In the genomic region with DNA sequence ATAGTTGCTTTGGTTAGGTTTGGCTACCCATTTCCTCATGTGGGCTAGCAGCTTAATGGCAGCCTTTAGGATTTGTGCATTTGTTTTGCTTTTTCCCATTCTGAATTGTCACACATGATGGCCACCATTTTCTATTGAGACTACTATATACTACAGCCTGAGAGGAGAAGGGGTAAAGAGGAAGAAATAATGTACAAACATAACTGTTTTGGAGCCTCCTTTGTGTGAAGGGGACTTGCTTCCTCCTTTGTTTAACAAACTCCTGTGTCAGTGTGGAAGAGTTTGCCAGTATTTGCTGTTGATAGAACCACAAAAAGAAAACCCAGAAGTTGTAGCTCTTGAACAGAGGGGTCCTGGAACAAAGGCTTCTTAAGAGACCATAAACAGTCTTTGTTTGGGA, we compare ENCODE assay signal across 11 mouse cellular contexts. TPM values are rescaled to one million over a fixed set of nuclear protein-coding genes. Genes with fewer than 3 reads are reported as not detected.
DNase-seq lines count a peak whose midpoint lies in the region; ATAC-seq and TF ChIP-seq lines count a peak whose summit lies in the region.
"Had no signal": no experiment of that assay in that cellular context is flagged by ENCODE, and none has a peak within 500 bp of the region (broad histone marks: within the 10 kb centered on the region; RNA-seq: fewer than 3 reads in every experiment).

No protein-coding gene starts in this region.

- peaks cover 63% of the 10 kb centered on the region for H3K79me2 ChIP-seq in MEL (ENCODE audit: control insufficient read depth, insufficient read depth, low read length, poor library complexity)

- no peaks in the 10 kb centered on the region for H3K36me3 ChIP-seq in heart, embryonic 10.5 days
- H3K36me3 ChIP-seq in MEL (ENCODE audit: control insufficient read depth in 1 of 2, insufficient read depth in 2 of 2, low read length in 2 of 2), result peaks cover 1 to 28% of the 10 kb centered on the region in 2 experiments; a peak in 3 of 4 replicates
- H3K36me3 ChIP-seq in hindbrain, embryonic 12.5 days, result no peaks in the 10 kb centered on the region
- peaks cover 2% of the 10 kb centered on the region for H3K36me3 ChIP-seq in megakaryocyte, embryonic 14.5 days (replicated peaks; ENCODE audit: low read length)

- H3K4me3 ChIP-seq in heart, embryonic 10.5 days, result peak overlapping the region; percentile 100
- H3K4me3 ChIP-seq in MEL (ENCODE audit: control insufficient read depth in 1 of 2, insufficient read depth in 1 of 2, low read depth in 2 of 2, low read length in 2 of 2), result peak overlapping the region; percentile 71 to 79
- H3K4me3 ChIP-seq in hindbrain, embryonic 12.5 days, result peak overlapping the region; percentile 100
- peak overlapping the region; percentile 98 for H3K4me3 ChIP-seq in megakaryocyte, embryonic 14.5 days (replicated peaks)

- TF ChIP-seq POLR2A in MEL (IDR thresholded peaks at IDR 0.05; ENCODE audit: control insufficient read depth in 1 of 2, insufficient read depth in 1 of 2, low read depth in 1 of 2, low read length in 2 of 2, poor library complexity in 1 of 2), result 0 out of 4 replicates have a peak, but pooled peaks of 1 of the 2 experiments have one; percentile 20

- H3K27ac ChIP-seq in heart, embryonic 10.5 days, result no peak overlapping the region
- peak overlapping the region; percentile 100 for H3K27ac ChIP-seq in MEL (ENCODE audit: control insufficient read depth, low read depth, low read length)
- 0 out of 2 replicates have a peak overlapping the region, but pooled peaks have one; percentile 5 for H3K27ac ChIP-seq in hindbrain, embryonic 12.5 days

- no peak for TF ChIP-seq RAD21 in MEL (IDR thresholded peaks at IDR 0.05; ENCODE audit: low read depth, low read length)

- peaks cover 12% of the 10 kb centered on the region; the same call in 1 of the 2 replicates for H3K4me1 ChIP-seq in heart, embryonic 10.5 days
- peaks cover 9 to 21% of the 10 kb centered on the region in 2 experiments for H3K4me1 ChIP-seq in MEL (ENCODE audit: control insufficient read depth in 1 of 2, insufficient read depth in 2 of 2, low read length in 2 of 2)
- peaks cover 27% of the 10 kb centered on the region for H3K4me1 ChIP-seq in hindbrain, embryonic 12.5 days
- peaks cover 34% of the 10 kb centered on the region for H3K4me1 ChIP-seq in megakaryocyte, embryonic 14.5 days

- no peak for TF ChIP-seq CTCF in MEL (IDR thresholded peaks at IDR 0.05 in 2 of 3, conservative IDR thresholded peaks at IDR 0.05 in 1 of 3; ENCODE audit: control insufficient read depth in 1 of 3, insufficient read depth in 1 of 3, low read depth in 2 of 3, low read length in 3 of 3, poor library complexity in 1 of 3, severe bottlenecking in 1 of 3)

- intact Hi-C loops in heart, postnatal 25 days (cut with DNase I), result no loop called here

- no peak for TF ChIP-seq EP300 in MEL (IDR thresholded peaks at IDR 0.05; ENCODE audit: low read depth in 1 of 2, low read length in 2 of 2)

- DNase-seq in heart, embryonic 10.5 days (ENCODE audit: low spot score), result no peak
- DNase-seq in heart, postnatal 25 days (ENCODE audit: low spot score), result no peak
- peak; percentile 77 for DNase-seq in MEL (ENCODE audit: low read depth, low spot score)
- no peak for DNase-seq in ovary, postnatal 36 days (ENCODE audit: low spot score)
- no peak for DNase-seq in urinary bladder, postnatal 4 days (ENCODE audit: low spot score in 2 of 2)
- no peak for DNase-seq in gastrocnemius, adult 8-10 months (ENCODE audit: low spot score in 2 of 2)
- DNase-seq: adrenal gland, adult 8-10 months had no signal

- peak overlapping the region; percentile 71 for H3K4me2 ChIP-seq in hindbrain, embryonic 12.5 days (replicated peaks)

- H3K9ac ChIP-seq in MEL (ENCODE audit: control insufficient read depth, low read depth, low read length, poor library complexity, severe bottlenecking), result peak overlapping the region; percentile 94
- peak overlapping the region; percentile 100; the same call in 1 of the 2 replicates for H3K9ac ChIP-seq in hindbrain, embryonic 12.5 days

- no peaks in the 10 kb centered on the region for H3K27me3 ChIP-seq in heart, embryonic 10.5 days (ENCODE audit: insufficient read depth, poor library complexity, severe bottlenecking)
- no peaks in the 10 kb centered on the region for H3K27me3 ChIP-seq in MEL (ENCODE audit: control insufficient read depth in 1 of 2, insufficient read depth in 2 of 2, low read length in 2 of 2)
- no peaks in the 10 kb centered on the region for H3K27me3 ChIP-seq in hindbrain, embryonic 12.5 days
- H3K27me3 ChIP-seq in megakaryocyte, embryonic 14.5 days (replicated peaks), result no peaks in the 10 kb centered on the region

- H3K9me3 ChIP-seq in heart, embryonic 10.5 days, result no peaks in the 10 kb centered on the region
- no peaks in the 10 kb centered on the region for H3K9me3 ChIP-seq in MEL (replicated peaks; ENCODE audit: insufficient read depth, low read length)
- no peaks in the 10 kb centered on the region for H3K9me3 ChIP-seq in hindbrain, embryonic 12.5 days (replicated peaks)
- no peaks in the 10 kb centered on the region for H3K9me3 ChIP-seq in megakaryocyte, embryonic 14.5 days

- ATAC-seq in hindbrain, embryonic 12.5 days (ENCODE audit: low FRiP score), result no peak

TF ChIP-seq in MEL, 35 proteins besides CTCF, POLR2A, EP300 and RAD21:
- TF ChIP-seq ZNF384 (IDR thresholded peaks at IDR 0.05; ENCODE audit: low read depth, low read length) (peak; percentile 20; the same call in 1 of the 2 replicates), MEF2A (IDR thresholded peaks at IDR 0.05; ENCODE audit: extremely low read depth, insufficient replicate concordance, low read depth, low read length, poor library complexity, severe bottlenecking) (no peak), SMC3 (IDR thresholded peaks at IDR 0.05; ENCODE audit: low read depth, low read length) (no peak), GABPA (IDR thresholded peaks at IDR 0.05; ENCODE audit: low read depth, low read length) (no peak), RCOR1 (IDR thresholded peaks at IDR 0.05; ENCODE audit: low read depth, low read length) (no peak), TAL1 (IDR thresholded peaks at IDR 0.05; ENCODE audit: low read length) (no peak), ZC3H11A (IDR thresholded peaks at IDR 0.05; ENCODE audit: low read depth, low read length) (no peak), SIN3A (IDR thresholded peaks at IDR 0.05; ENCODE audit: low read length) (0 out of 2 replicates have a peak, but pooled peaks have one; percentile 10), MAZ (IDR thresholded peaks at IDR 0.05; ENCODE audit: low read depth, low read length) (no peak), ETS1 (IDR thresholded peaks at IDR 0.05; ENCODE audit: low read depth, low read length) (no peak), HCFC1 (IDR thresholded peaks at IDR 0.05; ENCODE audit: low read depth, low read length) (no peak), TBP (IDR thresholded peaks at IDR 0.05; ENCODE audit: low read depth, low read length) (0 out of 2 replicates have a peak, but pooled peaks have one; percentile 36), CHD1 (IDR thresholded peaks at IDR 0.05; ENCODE audit: low read depth, low read length) (no peak), ZMIZ1 (IDR thresholded peaks at IDR 0.05; ENCODE audit: low read depth, low read length) (no peak), POLR2AphosphoS5 (IDR thresholded peaks at IDR 0.05; ENCODE audit: borderline replicate concordance, low read depth, low read length) (no peak), NRF1 (IDR thresholded peaks at IDR 0.05; ENCODE audit: insufficient read depth, low read depth, low read length, poor library complexity, severe bottlenecking) (no peak), MXI1 (IDR thresholded peaks at IDR 0.05; ENCODE audit: low read depth, low read length) (0 out of 2 replicates have a peak, but pooled peaks have one; percentile 1), KAT2A (conservative IDR thresholded peaks at IDR 0.05; ENCODE audit: low read depth, low read length) (no peak), CHD2 (IDR thresholded peaks at IDR 0.05; ENCODE audit: low read length) (no peak), TCF12 (IDR thresholded peaks at IDR 0.05; ENCODE audit: low read depth, low read length) (no peak), USF1 (IDR thresholded peaks at IDR 0.05; ENCODE audit: low read depth, low read length) (no peak), MAX (IDR thresholded peaks at IDR 0.05; ENCODE audit: low read length) (no peak), MYC (IDR thresholded peaks at IDR 0.05; ENCODE audit: low read depth, low read length) (no peak), ZKSCAN1 (IDR thresholded peaks at IDR 0.05; ENCODE audit: low read depth, low read length) (no peak)

RNA-seq across cellular contexts. Expression of gene Kdm5b, which starts 2.5 kb away (rescaled TPM):
- 28.9 and 42.5 TPM in 2 replicates for polyA plus RNA-seq in heart, embryonic 10.5 days (2016; fragmentation: Nextera tagmentation; extraction: Ambion mirVana)
- total RNA-seq in heart, postnatal 25 days (2021), result 10 to 100 TPM; 17.0 to 20.6 TPM
- 25.5 and 37.7 TPM in 2 replicates for total RNA-seq in MEL (2012; rRNA removed)
- polyA plus RNA-seq in MEL (2012; ENCODE audit: insufficient read depth in 1 of 2, insufficient read length in 2 of 2, low read depth in 1 of 2, low replicate concordance in 2 of 2, missing spikeins in 1 of 2), result 10 to 100 TPM; 31.8 to 48.6 TPM
- polyA plus RNA-seq in hindbrain, embryonic 12.5 days (2016; fragmentation: Nextera tagmentation; extraction: Ambion mirVana), result 119 and 120 TPM in 2 replicates
- polyA plus RNA-seq in megakaryocyte, embryonic 14.5 days (2012; ENCODE audit: insufficient read depth, low replicate concordance), result 0.63 and 1.8 TPM in 2 replicates
- total RNA-seq in gastrocnemius, adult 8-10 months (2022), result 1 to 10 TPM; 8.4 to 9.8 (median 9.5) TPM

RNA-seq across cellular contexts. Expression of gene Mgat4e, which starts 13.0 kb away (rescaled TPM):
- not detected in 2 replicates for polyA plus RNA-seq in heart, embryonic 10.5 days (2016; fragmentation: Nextera tagmentation; extraction: Ambion mirVana)
- total RNA-seq in heart, postnatal 25 days (2021), result not detected
- total RNA-seq in MEL (2012; rRNA removed), result 0.08 TPM in 1 of 2 replicates, not detected in the other
- under 1 TPM in 1 of 2 experiments, not detected in 1; 0.17 TPM for polyA plus RNA-seq in MEL (2012; ENCODE audit: insufficient read depth in 1 of 2, insufficient read length in 2 of 2, low read depth in 1 of 2, low replicate concordance in 2 of 2, missing spikeins in 1 of 2)
- polyA plus RNA-seq in hindbrain, embryonic 12.5 days (2016; fragmentation: Nextera tagmentation; extraction: Ambion mirVana), result not detected in 2 replicates
- not detected in 2 replicates for polyA plus RNA-seq in megakaryocyte, embryonic 14.5 days (2012; ENCODE audit: insufficient read depth, low replicate concordance)
- total RNA-seq in gastrocnemius, adult 8-10 months (2022), result not detected
- total RNA-seq: adrenal gland, adult 8-10 months; liver, adult 2 months had no signal
- polyA plus RNA-seq: liver, adult 2 months; spleen, adult 2 months had no signal

Comparison
In these comparisons a context has a peak if more than half of its experiments do, and no peak if none do; other contexts are left out.
1. RNA of gene Kdm5b, which starts 2.5 kb away (polyA plus RNA-seq): 119 to 120 TPM in hindbrain, embryonic 12.5 days, 31.8 to 48.6 TPM in MEL and 28.9 to 42.5 TPM in heart, embryonic 10.5 days; 0.63 to 1.8 TPM in megakaryocyte, embryonic 14.5 days; every median in the first group is over 10 times any median in the second.
2. Peak in every context shown above with its lines, with median percentiles within 50 percentile points of each other: H3K4me3 ChIP-seq.